In the genomic region with DNA sequence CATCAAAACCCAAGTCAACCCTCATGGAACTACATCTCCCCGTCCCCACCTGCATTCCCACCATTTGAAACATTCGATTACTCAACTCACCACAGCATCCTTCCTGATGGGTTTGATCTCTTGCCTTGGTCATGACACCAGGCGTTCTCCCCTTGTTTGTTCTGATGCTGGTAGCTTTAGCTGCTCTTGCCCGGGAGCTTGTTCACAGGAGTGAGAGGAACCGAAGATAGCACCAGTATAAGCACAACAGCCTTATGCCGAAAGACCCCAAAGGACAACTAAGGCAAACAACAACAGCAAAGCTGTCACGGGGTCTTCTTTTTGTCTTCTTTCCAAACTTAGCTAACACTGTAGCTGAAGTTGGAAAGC, we compare ENCODE assay signal across 8 mouse cellular contexts. TPM values are rescaled to one million over a fixed set of nuclear protein-coding genes. Genes with fewer than 3 reads are reported as not detected.
DNase-seq lines count a peak whose midpoint lies in the region; ATAC-seq and TF ChIP-seq lines count a peak whose summit lies in the region.

No protein-coding gene starts in this region.

- H3K4me1 ChIP-seq in heart, embryonic 13.5 days: peaks cover 11% of the 10 kb centered on the region
- H3K4me1 ChIP-seq in G1E (ENCODE audit: insufficient read depth, low read depth, low read length): peaks cover 40% of the 10 kb centered on the region
- H3K4me1 ChIP-seq in forebrain, embryonic 15.5 days: peaks cover 8% of the 10 kb centered on the region; the same call in 1 of the 2 replicates

- H3K9me3 ChIP-seq in heart, embryonic 13.5 days: no peaks in the 10 kb centered on the region
- H3K9me3 ChIP-seq in G1E (replicated peaks): no peaks in the 10 kb centered on the region
- H3K9me3 ChIP-seq in forebrain, embryonic 15.5 days: no peaks in the 10 kb centered on the region

- H3K4me2 ChIP-seq in heart, embryonic 13.5 days: peak overlapping the region; percentile 73
- peak overlapping the region; percentile 87 for H3K4me2 ChIP-seq in forebrain, embryonic 15.5 days (replicated peaks)

- ATAC-seq in heart, embryonic 13.5 days (ENCODE audit: extremely low read depth, insufficient number of reproducible peaks, low FRiP score, low TSS enrichment): 0 out of 2 replicates have a peak, but pooled peaks have one; percentile 22
- ATAC-seq in G1E (ENCODE audit: extremely low read depth, insufficient number of reproducible peaks, low FRiP score, poor library complexity, severe bottlenecking): no peak
- ATAC-seq in forebrain, embryonic 15.5 days (replicated peaks): peak; percentile 59

- H3K36me3 ChIP-seq in heart, embryonic 13.5 days: no peaks in the 10 kb centered on the region
- H3K36me3 ChIP-seq in G1E (replicated peaks) (peaks cover 11% of the 10 kb centered on the region), macrophage (ENCODE audit: inconsistent target) (peaks cover 9% of the 10 kb centered on the region)
- H3K36me3 ChIP-seq in forebrain, embryonic 15.5 days: no peaks in the 10 kb centered on the region

- H3K9ac ChIP-seq in heart, embryonic 13.5 days: peak overlapping the region; percentile 82
- H3K9ac ChIP-seq in forebrain, embryonic 15.5 days (replicated peaks): peak overlapping the region; percentile 50

- no peak for DNase-seq in heart, adult 8-10 months (ENCODE audit: low spot score)
- DNase-seq in G1E (ENCODE audit: low spot score): peak; percentile 32
- no peak for DNase-seq in adrenal gland, postnatal 14 days
- DNase-seq in testis, postnatal 14 days (ENCODE audit: low spot score): no peak
- DNase-seq in left cerebral cortex, postnatal 4 days: no peak

- H3K27ac ChIP-seq in heart, embryonic 13.5 days (replicated peaks): 0 out of 2 replicates have a peak overlapping the region, but pooled peaks have one; percentile 25
- H3K27ac ChIP-seq in forebrain, embryonic 15.5 days (replicated peaks): no peak overlapping the region
- H3K27ac ChIP-seq in macrophage: peak overlapping the region; percentile 69

- no peak for TF ChIP-seq CTCF in G1E (IDR thresholded peaks at IDR 0.05; ENCODE audit: low read depth, low read length)

- H3K79me2 ChIP-seq in macrophage (ENCODE audit: inconsistent target): peaks cover 52% of the 10 kb centered on the region; the same call in 1 of the 2 replicates

- intact Hi-C loops in left cerebral cortex, postnatal 4 days (cut with DNase I): loop anchor here (10.0 kb wide), 1 partner anchor 100 kb away; no protein-coding TSS in a partner anchor

- peaks cover 12% of the 10 kb centered on the region for H3K27me3 ChIP-seq in heart, embryonic 13.5 days (replicated peaks)
- no peaks in the 10 kb centered on the region for H3K27me3 ChIP-seq in G1E (ENCODE audit: insufficient read depth, low read length)
- 0 out of 2 replicates have a peak, but pooled peaks cover 8% of the 10 kb centered on the region for H3K27me3 ChIP-seq in forebrain, embryonic 15.5 days

- peak overlapping the region; percentile 67 for H3K4me3 ChIP-seq in heart, embryonic 13.5 days
- peak overlapping the region; percentile 75 for H3K4me3 ChIP-seq in G1E (ENCODE audit: low read depth, low read length)
- H3K4me3 ChIP-seq in forebrain, embryonic 15.5 days: peak overlapping the region; percentile 60
- H3K4me3 ChIP-seq in macrophage (ENCODE audit: inconsistent target): peak overlapping the region; percentile 87

- WGBS in heart, embryonic 13.5 days: 8% methylated on average over 7 of the region's 7 CpGs
- 11% methylated on average over 7 of the region's 7 CpGs for WGBS in forebrain, embryonic 15.5 days
- 2% methylated on average over 7 of the region's 7 CpGs for WGBS in macrophage (ENCODE audit: missing documents)

RNA-seq across cellular contexts. Expression of gene Slc40a1, which starts 1.2 kb away (rescaled TPM):
- 19.4 and 20.8 TPM in 2 replicates for polyA plus RNA-seq in heart, embryonic 13.5 days (2015; fragmentation: Nextera tagmentation; extraction: Ambion mirVana)
- total RNA-seq in heart, adult 8-10 months (2022): 10 to 100 TPM; 22.0 to 29.0 (median 26.5) TPM
- 35.7 and 56.4 TPM in 2 replicates for total RNA-seq in G1E (2014; fragmentation: Nextera tagmentation)
- total RNA-seq in G1E (2017): 37.3 and 43.3 TPM in 2 replicates
- 2.9 and 3.0 TPM in 2 replicates for polyA plus RNA-seq in G1E (2012)
- polyA plus RNA-seq in forebrain, embryonic 15.5 days (2015; fragmentation: Nextera tagmentation; extraction: Ambion mirVana): 25.2 and 26.4 TPM in 2 replicates
- total RNA-seq in macrophage (2018; cell fraction: chromatin; rRNA removed): 1,000 to 10,000 TPM in 2 of 26 experiments, 100 to 1,000 TPM in 10, 10 to 100 TPM in 13, 1 to 10 TPM in 1; 8.8 to 1,147 (median 57.2) TPM
- 100 to 1,000 TPM in 18 of 26 experiments, 10 to 100 TPM in 8; 58.2 to 1,000 (median 243) TPM for total RNA-seq in macrophage (2018; cell fraction: cytosol; rRNA removed)
- 1,000 to 10,000 TPM in 2 of 26 experiments, 100 to 1,000 TPM in 13, 10 to 100 TPM in 11; 23.5 to 1,357 (median 156) TPM for total RNA-seq in macrophage (2018; cell fraction: nucleus; rRNA removed)
- 393 to 687 TPM (median 472 TPM) in 3 replicates for polyA plus RNA-seq in macrophage (2018)
- 17.8 and 32.3 TPM in 2 replicates for total RNA-seq in adrenal gland, postnatal 14 days (2021)
- 10 to 100 TPM; 21.6 to 23.7 TPM for total RNA-seq in left cerebral cortex, postnatal 4 days (2021)

RNA-seq across cellular contexts. Expression of gene Gm5269, which starts 35.0 kb away (rescaled TPM):
- not detected in 2 replicates for polyA plus RNA-seq in heart, embryonic 13.5 days (2015; fragmentation: Nextera tagmentation; extraction: Ambion mirVana)
- not detected for total RNA-seq in heart, adult 8-10 months (2022)
- total RNA-seq in G1E (2014; fragmentation: Nextera tagmentation): not detected in 2 replicates
- not detected in 2 replicates for total RNA-seq in G1E (2017)
- not detected in 2 replicates for polyA plus RNA-seq in G1E (2012)
- not detected in 2 replicates for polyA plus RNA-seq in forebrain, embryonic 15.5 days (2015; fragmentation: Nextera tagmentation; extraction: Ambion mirVana)
- total RNA-seq in macrophage (2018; cell fraction: chromatin; rRNA removed): 10 to 100 TPM in 5 of 26 experiments, 1 to 10 TPM in 8, not detected in 13; 1.0 to 96.9 (median 6.6) TPM
- total RNA-seq in macrophage (2018; cell fraction: cytosol; rRNA removed): under 1 TPM in 1 of 26 experiments, not detected in 25; 0.26 TPM
- total RNA-seq in macrophage (2018; cell fraction: nucleus; rRNA removed): 10 to 100 TPM in 2 of 26 experiments, 1 to 10 TPM in 9, not detected in 15; 1.3 to 14.4 (median 5.7) TPM
- not detected in 3 replicates for polyA plus RNA-seq in macrophage (2018)
- not detected in 2 replicates for total RNA-seq in adrenal gland, postnatal 14 days (2021)
- total RNA-seq in left cerebral cortex, postnatal 4 days (2021): not detected
